Mouse (Mus musculus): Measurements from ENCODE around the gene Fbn1.

Gene Fbn1

GRCm38 (mm10) chr2:125456059-125456789 is 51.6 kb downstream of the Fbn1 start:
- DNase-seq (ENCODE audit: low read depth, low spot score) = no peak

- DNase-seq (ENCODE audit: low read depth, low spot score) = no peak
These were observed 53.0 kb downstream of the Fbn1 start for GRCm38 (mm10) chr2:125454781-125455180.

DNA sequence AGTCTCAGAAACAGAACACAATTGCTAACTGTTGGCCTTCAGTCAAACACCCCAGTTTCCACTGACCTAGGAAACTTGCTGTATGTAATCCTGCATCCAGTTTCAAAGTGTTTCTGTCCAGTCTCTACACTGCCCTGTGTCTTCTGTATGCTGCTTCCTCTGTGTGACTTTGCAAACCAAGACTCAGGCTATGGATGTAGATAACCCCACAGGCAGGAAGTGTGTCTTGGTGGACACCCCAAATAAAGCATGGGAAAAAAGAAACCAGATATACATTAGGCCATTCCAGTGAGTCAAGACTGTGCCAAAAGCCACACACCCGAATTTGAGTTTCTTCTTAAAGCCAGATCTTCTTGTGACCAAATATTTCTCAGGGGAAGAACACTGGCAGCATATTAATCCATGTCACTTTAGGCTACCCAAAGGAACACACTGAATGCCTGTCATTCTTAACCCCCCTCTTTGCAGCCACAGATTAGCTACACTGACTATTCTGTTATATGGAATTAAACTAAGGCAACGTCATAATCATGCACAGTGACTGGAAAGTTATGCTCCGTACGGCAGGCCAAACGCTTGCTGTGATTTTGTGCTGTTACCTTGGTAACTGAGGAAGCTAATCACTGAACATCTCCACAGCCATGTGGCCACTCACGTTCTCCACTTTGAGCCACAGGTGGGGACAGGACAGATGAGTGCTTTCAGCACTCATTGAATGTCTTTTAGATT is 55.3 kb downstream of the Fbn1 start:
- no peak for DNase-seq (ENCODE audit: low read depth, low spot score)

DNA sequence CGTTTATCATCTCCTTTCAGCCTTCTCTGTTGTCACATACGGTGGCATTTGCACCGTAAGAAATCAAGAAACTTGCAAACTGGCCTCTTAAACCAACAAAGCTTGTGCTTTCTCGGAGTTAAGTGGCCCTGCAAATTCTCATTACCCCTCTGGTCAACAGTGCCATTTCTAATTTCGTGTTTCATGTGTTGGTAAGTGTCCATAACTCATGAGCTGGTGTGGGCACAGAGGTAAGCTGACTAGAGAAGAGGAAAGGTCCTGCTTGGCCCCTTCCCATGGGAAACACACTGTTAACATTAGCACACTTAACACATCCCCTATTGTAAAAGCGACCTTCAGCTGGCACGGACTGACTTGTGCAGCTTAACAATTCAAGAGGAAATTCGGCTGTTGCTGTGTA is 58.4 kb downstream of the Fbn1 start:
- DNase-seq (ENCODE audit: low read depth, low spot score) = peak; percentile 42

GRCm38 (mm10) chr2:125448881-125449280 is 58.9 kb downstream of the Fbn1 start:
- DNase-seq (ENCODE audit: low read depth, low spot score) = peak; percentile 69

DNA sequence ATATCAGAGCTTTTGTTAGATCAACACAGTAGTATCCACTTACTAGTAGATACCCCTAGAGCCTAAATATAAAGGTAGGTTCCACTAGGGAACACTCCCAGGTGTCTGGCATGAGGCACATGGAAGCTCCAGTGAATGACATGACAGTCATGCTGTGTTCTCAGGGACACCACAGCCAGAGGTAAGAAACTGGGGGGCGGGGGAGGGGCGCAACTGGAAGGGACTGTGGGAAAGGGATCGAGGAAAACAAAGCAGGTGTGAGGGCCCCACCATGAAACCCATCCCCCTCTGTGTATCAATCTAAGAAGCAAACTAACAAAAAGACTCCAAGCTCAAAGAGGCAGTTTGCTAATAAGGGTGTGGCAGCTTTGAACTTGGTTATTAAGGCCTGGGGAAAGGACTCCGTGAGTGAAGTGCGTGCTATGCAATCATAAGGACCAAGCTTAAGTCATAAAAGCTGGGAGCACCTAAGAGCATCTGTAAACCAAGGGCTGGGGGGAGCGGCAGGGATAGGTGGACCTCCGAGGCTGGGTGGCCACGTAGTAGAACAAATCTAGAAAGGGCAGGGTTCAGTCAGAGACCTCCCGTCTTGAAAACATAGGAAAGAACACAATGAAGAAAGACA is 60.4 kb downstream of the Fbn1 start:
- DNase-seq (ENCODE audit: low read depth, low spot score) = no peak

DNA sequence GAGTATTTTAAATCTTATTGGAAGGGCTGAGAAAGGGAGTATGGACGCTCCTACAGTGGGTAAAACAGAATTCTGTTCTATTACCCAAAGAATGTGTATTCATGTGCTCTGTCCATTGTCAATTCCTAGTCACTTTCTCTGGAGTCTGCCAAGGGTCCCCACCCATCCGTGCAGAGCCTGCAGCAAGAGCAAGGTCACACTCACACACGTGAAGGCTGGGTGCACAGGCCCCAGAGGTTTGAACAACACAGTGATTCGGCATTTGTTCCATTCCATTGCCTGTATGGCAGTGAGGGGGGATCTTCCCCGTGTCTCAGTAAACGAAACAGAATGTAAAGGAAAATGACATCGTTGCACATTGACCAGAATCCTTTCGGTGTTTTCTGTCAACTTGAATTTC is 69.4 kb downstream of the Fbn1 start:
- no peak for DNase-seq (ENCODE audit: low read depth, low spot score)

GRCm38 (mm10) chr2:125436240-125436639 is 71.6 kb downstream of the Fbn1 start:
- peak; percentile 88 for DNase-seq (ENCODE audit: low read depth, low spot score)

DNA sequence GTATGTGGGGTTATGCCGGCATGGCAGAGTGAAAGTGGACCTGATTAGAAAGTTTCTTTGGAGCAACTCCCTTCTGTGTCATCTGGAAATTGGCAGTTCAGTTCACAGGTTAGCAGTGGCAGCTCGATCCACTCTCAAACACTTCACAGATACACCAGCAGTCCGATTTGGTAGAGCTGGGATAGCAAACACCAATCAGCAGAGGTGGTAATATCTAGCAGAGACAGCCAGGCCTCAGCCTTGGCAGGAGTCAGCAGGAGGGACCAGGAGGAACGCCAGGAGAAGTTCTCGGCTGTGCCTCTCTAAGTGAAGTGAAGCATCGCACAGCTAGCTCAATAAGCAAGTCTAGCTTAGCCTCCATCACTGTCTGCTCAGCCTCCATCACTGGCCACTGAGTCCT is 74.3 kb downstream of the Fbn1 start:
- DNase-seq (ENCODE audit: low read depth, low spot score) = no peak

DNA sequence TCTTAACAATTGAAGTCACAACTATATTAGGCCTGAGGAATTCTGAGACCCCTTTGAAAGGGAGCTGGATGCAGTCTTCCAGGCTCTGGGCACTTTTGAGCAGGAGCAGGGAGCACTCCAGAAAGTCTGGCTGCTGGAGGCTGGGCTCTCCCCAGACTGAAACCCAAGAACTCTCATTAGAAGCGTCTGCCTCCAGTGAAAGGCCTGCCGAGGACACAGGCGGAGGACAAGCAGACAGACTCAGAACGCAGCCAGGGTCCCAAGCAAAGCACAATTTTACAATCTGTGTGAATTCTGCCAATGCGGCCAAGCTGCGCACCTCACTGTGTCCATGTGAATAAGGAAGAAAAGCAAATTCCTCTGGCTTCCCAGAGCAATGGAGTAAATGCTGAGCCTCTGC is 76.3 kb downstream of the Fbn1 start:
- DNase-seq (ENCODE audit: low read depth, low spot score) = no peak

DNA sequence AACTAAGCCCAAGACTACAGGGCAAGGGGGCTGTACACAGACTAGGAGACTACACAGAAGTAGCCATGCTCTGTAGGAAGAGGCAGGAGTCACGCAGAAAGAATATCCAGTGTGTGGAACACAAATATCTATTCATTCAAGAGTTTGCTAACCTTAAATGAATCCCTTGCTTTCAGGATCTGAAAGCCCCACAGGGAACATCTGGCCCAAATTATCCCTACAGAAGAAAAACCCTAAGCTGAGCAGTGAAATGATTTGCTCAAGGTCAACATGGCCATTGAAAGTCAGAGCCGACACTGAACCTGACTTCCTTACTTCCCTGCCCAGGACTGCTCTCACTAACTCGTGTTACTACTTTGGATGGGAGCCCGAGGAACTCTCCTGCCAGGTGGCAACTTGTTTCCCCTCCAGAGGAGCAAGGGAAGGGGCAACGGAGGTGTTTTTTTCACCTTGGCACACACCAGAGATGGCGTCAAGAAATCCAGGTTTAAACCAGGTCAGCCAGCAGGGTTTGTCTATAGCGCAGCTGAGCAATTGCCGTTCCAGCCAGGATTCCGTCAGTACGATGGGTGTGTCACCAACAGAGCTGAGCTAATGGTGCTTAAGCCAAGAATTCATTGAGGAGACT is 78.9 kb downstream of the Fbn1 start:
- no peak for DNase-seq (ENCODE audit: low read depth, low spot score)

DNA sequence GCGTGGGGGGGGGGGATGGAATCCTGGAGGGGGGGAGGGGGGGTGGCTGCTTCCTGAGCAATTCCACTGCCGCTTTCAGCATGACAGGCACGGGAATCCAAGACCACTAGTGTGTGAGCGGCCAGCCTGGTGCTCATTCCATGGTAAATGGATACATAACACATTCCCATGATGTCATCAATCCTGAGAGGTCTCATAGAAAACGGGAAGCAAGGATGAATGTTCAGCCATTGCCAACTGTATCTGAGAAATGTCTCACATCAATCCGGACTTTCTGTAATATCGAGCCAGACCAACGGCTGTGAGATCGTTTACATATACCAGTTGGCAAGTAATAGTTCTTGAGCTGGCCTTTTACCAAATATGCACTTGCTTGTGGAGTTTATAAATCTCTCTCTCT is 87.2 kb downstream of the Fbn1 start:
- DNase-seq (ENCODE audit: low read depth, low spot score) = no peak

GRCm38 (mm10) chr2:125419681-125420080 is 88.1 kb downstream of the Fbn1 start:
- DNase-seq (ENCODE audit: low read depth, low spot score) = no peak

DNA sequence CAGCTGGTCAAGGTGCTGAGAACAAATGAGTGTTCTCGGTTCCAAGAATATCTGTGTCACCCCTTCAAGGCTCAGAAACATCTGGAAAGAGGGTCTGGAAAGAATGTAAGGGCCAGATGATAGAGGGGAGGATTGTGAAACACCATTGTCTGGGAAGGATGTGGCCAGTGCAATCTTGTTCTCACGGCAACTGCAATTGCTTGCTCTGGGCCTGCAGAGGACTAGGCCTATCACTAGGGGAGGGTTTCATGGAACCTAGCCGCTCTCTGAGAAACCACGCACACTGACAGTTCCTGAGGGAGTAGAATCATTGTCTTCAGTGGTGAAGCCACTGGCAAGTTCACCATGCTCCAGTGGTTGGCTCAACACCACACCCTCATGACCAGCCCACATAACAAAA is 89.2 kb downstream of the Fbn1 start:
- no peak for DNase-seq (ENCODE audit: low read depth, low spot score)

- DNase-seq (ENCODE audit: low read depth, low spot score) = no peak
These were observed 91.1 kb downstream of the Fbn1 start for GRCm38 (mm10) chr2:125416541-125417245.

DNA sequence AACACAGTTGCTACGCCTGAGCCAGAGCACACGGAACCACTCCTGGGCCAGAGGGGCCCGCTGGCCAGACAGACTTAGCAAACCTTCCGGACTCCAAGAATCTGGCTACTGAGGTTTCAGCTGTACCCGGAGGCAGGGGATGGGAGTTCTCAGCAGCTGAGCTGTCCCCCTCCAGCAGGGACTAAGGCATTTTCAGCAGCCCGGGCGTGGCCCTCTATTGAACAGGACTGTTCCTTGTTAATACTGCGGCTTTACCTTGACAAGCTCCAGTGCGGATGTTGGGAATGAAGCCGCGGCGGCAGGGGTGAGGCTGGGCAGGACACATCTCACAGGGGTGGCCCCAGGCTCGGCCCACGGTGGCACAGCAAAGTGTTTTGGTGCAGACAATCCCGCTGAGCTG is 95.4 kb downstream of the Fbn1 start:
- DNase-seq (ENCODE audit: low read depth, low spot score) = no peak

- no peak for DNase-seq (ENCODE audit: low read depth, low spot score)
These were observed 96.0 kb downstream of the Fbn1 start for GRCm38 (mm10) chr2:125411777-125412176.

GRCm38 (mm10) chr2:125404509-125405105 is 103.2 kb downstream of the Fbn1 start:
- no peak for DNase-seq (ENCODE audit: low read depth, low spot score)

DNA sequence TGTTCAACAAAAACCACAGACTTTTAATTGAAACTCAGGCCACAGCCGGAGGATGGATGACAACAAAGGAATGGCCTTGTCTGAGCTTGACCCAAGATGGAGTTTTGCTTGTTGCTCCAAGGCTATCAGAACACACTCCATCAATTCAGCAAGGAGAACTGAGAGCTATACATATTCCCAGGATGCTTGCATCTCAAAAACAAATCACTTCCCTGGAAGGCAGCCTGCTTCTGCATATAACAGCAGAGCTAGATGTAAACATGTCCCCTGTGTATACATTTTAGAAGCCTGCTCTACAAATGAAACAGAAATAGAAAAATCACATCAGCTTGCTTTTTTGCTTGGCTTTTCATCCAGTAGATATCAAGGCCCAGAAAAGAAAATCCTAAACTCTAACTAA is 105.5 kb downstream of the Fbn1 start:
- DNase-seq (ENCODE audit: low read depth, low spot score) = no peak

GRCm38 (mm10) chr2:125400121-125400520 is 107.7 kb downstream of the Fbn1 start:
- no peak for DNase-seq (ENCODE audit: low read depth, low spot score)

- DNase-seq (ENCODE audit: low read depth, low spot score) = no peak
These were observed 110.0 kb downstream of the Fbn1 start for GRCm38 (mm10) chr2:125397796-125398195.

Data from forelimb bud, embryonic 11.5 days (tissue).